Mouse (Mus musculus) retina, embryonic 14.5 days (tissue): ENCODE measurements around the gene Prr15l.

ENCODE experiments used
- DNase-seq: peaks from one replicate; pipeline ENCODE4 v3.0.0-alpha.2; 2015; ENCODE audit warnings: low spot score

Gene Prr15l

GRCm38 (mm10) chr11:96977606-96978400 lies 49.9 kb downstream of the Prr15l start:
- peak; percentile 100 for DNase-seq

- DNase-seq = no peak
Observed at GRCm38 (mm10) chr11:96978401-96979246, 50.7 kb downstream of the Prr15l start.

DNA sequence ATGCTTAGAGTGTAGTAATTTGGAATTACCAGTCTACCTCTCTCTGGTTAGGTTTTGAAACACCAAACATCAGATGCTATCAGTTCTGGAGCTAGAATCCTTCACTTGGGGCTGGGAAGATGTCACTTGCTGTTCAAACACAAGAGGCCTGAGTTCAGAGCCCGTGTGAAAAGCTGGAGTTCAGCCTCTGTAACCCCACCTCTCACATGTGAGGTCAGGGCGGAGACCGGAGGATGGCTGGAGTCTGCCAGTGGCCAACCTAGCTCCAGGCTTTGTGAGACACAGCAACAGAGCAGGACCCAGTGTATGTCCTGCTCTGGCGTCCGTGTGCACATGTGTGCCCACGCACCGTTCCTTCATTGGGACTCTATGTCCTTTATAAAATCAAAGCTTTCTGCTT lies 51.4 kb downstream of the Prr15l start:
- no peak for DNase-seq

- no peak for DNase-seq
Observed at GRCm38 (mm10) chr11:96980021-96980420, 52.1 kb downstream of the Prr15l start.

- no peak for DNase-seq
Observed at GRCm38 (mm10) chr11:96981461-96981860, 53.6 kb downstream of the Prr15l start.

DNA sequence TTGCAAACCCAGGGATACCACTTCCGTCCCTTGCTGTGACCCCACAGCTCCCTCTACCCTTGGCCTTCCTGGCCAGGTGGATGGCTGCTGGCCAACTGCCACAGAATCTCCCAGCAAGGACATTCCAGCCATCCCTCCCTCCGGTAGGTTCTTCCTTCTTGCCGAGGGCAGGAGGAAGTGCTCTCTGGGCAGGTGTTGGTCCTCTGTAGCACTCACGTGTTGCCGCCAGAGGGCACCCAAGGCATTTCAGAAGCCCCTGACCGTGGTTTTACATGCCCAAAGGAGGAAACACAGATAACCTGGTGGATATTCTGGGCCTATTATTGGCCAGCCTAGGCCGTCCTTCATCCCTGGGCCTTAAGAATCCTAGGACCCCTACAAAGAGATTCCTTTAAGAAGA lies 54.5 kb downstream of the Prr15l start:
- DNase-seq = peak; percentile 92

GRCm38 (mm10) chr11:96982859-96983258 lies 55.0 kb downstream of the Prr15l start, which contains the start of gene Sp2:
TSS of gene Sp2 (minus strand) at chr11:96982959.
- no peak for DNase-seq

DNA sequence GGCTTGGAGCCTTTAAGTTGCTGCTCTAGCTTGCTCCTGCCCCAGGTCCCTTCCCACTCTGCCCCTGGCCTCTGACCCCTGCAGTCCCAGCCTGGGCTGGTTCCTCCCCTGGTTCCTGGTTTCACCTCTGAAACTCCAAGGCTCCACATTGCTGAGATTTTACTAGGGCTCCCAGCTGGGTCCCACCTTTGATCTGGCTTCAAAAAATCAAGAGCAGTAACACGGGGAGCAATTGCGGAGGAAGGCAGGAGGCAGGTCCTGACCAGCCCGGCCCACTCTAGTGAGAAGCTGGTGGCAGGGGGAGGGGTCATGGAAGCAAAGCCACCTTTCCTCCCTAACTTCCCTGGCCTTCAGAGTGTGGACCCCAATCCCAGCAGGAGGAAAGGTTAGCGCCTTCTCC lies 57.0 kb downstream of the Prr15l start:
- no peak for DNase-seq

- no peak for DNase-seq
Observed at GRCm38 (mm10) chr11:96986463-96986862, 58.6 kb downstream of the Prr15l start.
